Mouse (Mus musculus) midbrain, postnatal 0 days (tissue): ENCODE measurements around the gene C87436. TPM values are rescaled to one million over a fixed set of nuclear protein-coding genes. Genes with fewer than 3 reads are reported as not detected.

Experiments
- ATAC-seq: fragments of 200-750 bp; cut with Nextera tagmentation; 2 replicates; pipeline ENCODE4 v1.8.0; 2017; ENCODE audit warnings: moderate number of reproducible peaks, mild to moderate bottlenecking, moderate TSS enrichment, moderate library complexity; ENCODE audit not compliant: low FRiP score
- DNase-seq: peaks from one replicate; pipeline ENCODE4 v3.0.0-alpha.2; 2015; ENCODE audit warnings: low spot score
- H3K27ac ChIP-seq: fragments of 300-500 bp; sonication (generic); 2 replicates; pipeline ENCODE4 v1.5.1; 2014; ENCODE audit warnings: low read depth, mild to moderate bottlenecking, low read length, mixed read lengths
- H3K27me3 ChIP-seq: fragments of 300-500 bp; sonication (generic); 2 replicates; pipeline ENCODE4 v1.6.1; 2014; ENCODE audit warnings: low read length, control low read depth, mixed read lengths; ENCODE audit not compliant: insufficient read depth
- H3K36me3 ChIP-seq: fragments of 300-500 bp; sonication (generic); 2 replicates; pipeline ENCODE4 v1.6.1; 2014; ENCODE audit warnings: low read length, control low read depth, mixed read lengths; ENCODE audit not compliant: insufficient read depth
- H3K4me1 ChIP-seq: fragments of 300-500 bp; sonication (generic); 2 replicates; pipeline ENCODE4 v1.6.1; 2014; ENCODE audit warnings: mild to moderate bottlenecking, control low read depth, antibody characterized with exemption, low read length, mixed read lengths; ENCODE audit not compliant: insufficient read depth
- H3K4me2 ChIP-seq: fragments of 300-500 bp; sonication (generic); 2 replicates; pipeline ENCODE4 v1.6.1; 2014; ENCODE audit warnings: low read depth, mild to moderate bottlenecking, low read length, mixed read lengths; ENCODE audit not compliant: poor library complexity, severe bottlenecking
- H3K4me3 ChIP-seq: fragments of 300-500 bp; sonication (generic); 2 replicates; pipeline ENCODE4 v1.5.1; 2014; ENCODE audit warnings: low read depth, mild to moderate bottlenecking, low read length, moderate library complexity
- H3K9ac ChIP-seq: fragments of 300-500 bp; sonication (generic); replicated peaks from 2 replicates; pipeline ENCODE4 v1.6.1; 2014; ENCODE audit warnings: mild to moderate bottlenecking, low read length, moderate library complexity, mixed read lengths; ENCODE audit not compliant: poor library complexity, severe bottlenecking
- H3K9me3 ChIP-seq: fragments of 300-500 bp; sonication (generic); 2 replicates; pipeline ENCODE4 v1.6.1; 2016; ENCODE audit warnings: low read length, control low read depth
- CTCF ChIP-seq: IDR thresholded peaks from 2 replicates; pipeline ENCODE4 v1.5.1; 2016; ENCODE audit warnings: antibody characterized with exemption, mild to moderate bottlenecking
- WGBS: fragments of 180-500 bp; shearing (Covaris S2); extraction: QIAGEN DNeasy Blood & Tissue Kit; methylation state at CpG from one replicate; pipeline ENCODE4 v1.1.7; 2014; 5-methylcytosine and 5-hydroxymethylcytosine counted together
- polyA plus RNA-seq: library from polyadenylated mRNA; unstranded; fragments of >200 nt; fragmentation: Nextera tagmentation; extraction: Ambion mirVana; gene quantifications from 2 replicates; pipeline ENCODE4 v1.2.1, GENCODE M21; 2015
- total RNA-seq: library from RNA; depleted of rRNA; stranded (reverse); fragments of >200 nt; gene quantifications from 2 replicates; pipeline ENCODE4 v1.2.3, GENCODE M21; 2014

C87436 gene
- total and polyA plus RNA-seq, 2 experiments from 2014 or later: 13.9 to 16.3 TPM

GRCm38 (mm10) chr6:86456727-86457126, 18.6 kb downstream of the C87436 start:
- no peak for DNase-seq
- H3K27ac ChIP-seq: no peak overlapping the region
- peaks cover 61% of the 10 kb centered on the region for H3K36me3 ChIP-seq
- H3K4me3 ChIP-seq: no peak overlapping the region
- H3K4me2 ChIP-seq: no peak overlapping the region
- no peak overlapping the region for H3K9ac ChIP-seq
- no peaks in the 10 kb centered on the region for H3K9me3 ChIP-seq
- WGBS: 92% methylated on average over 3 of the region's 3 CpGs
- no peaks in the 10 kb centered on the region for H3K4me1 ChIP-seq
- H3K27me3 ChIP-seq: no peaks in the 10 kb centered on the region
- no peak for TF ChIP-seq CTCF
- ATAC-seq: no peak

- 91% methylated on average over 3 of the region's 3 CpGs for WGBS
- Histone ChIP-seq H3K27ac (no peak overlapping the region), H3K9ac (no peak overlapping the region), H3K4me2 (no peak overlapping the region), H3K4me3 (no peak overlapping the region), H3K36me3 (peaks cover 41% of the 10 kb centered on the region), H3K4me1 (no peaks in the 10 kb centered on the region), H3K27me3 (no peaks in the 10 kb centered on the region), H3K9me3 (no peaks in the 10 kb centered on the region)
- DNase-seq (no peak), ATAC-seq (no peak)
- no peak for TF ChIP-seq CTCF
Observed at GRCm38 (mm10) chr6:86463079-86463478, 24.9 kb downstream of the C87436 start.

GRCm38 (mm10) chr6:86471317-86471716, 33.1 kb downstream of the C87436 start:
- peak overlapping the region; percentile 34; the same call in 1 of the 2 replicates for H3K4me3 ChIP-seq
- 94% methylated on average over 3 of the region's 3 CpGs for WGBS

GRCm38 (mm10) chr6:86471760-86472099, 33.6 kb downstream of the C87436 start:
- TF ChIP-seq CTCF: no peak
- peak; percentile 57 for ATAC-seq
- Histone ChIP-seq H3K4me1 (peaks cover 9% of the 10 kb centered on the region; the same call in 1 of the 2 replicates), H3K9me3 (no peaks in the 10 kb centered on the region), H3K27me3 (no peaks in the 10 kb centered on the region), H3K27ac (peak overlapping the region; percentile 93), H3K4me3 (peak overlapping the region; percentile 34), H3K36me3 (peaks cover 11% of the 10 kb centered on the region; the same call in 1 of the 2 replicates), H3K9ac (peak overlapping the region; percentile 42; the same call in 1 of the 2 replicates), H3K4me2 (peak overlapping the region; percentile 62)
- 20% methylated on average over 9 of the region's 9 CpGs for WGBS
- DNase-seq: no peak

More at GRCm38 (mm10) chr6:86471317-86471716, 33.1 kb downstream of the C87436 start:
- Histone ChIP-seq H3K4me1 (peaks cover 9% of the 10 kb centered on the region; the same call in 1 of the 2 replicates), H3K4me2 (peak overlapping the region; percentile 62; the same call in 1 of the 2 replicates), H3K27ac (peak overlapping the region; percentile 93), H3K9ac (no peak overlapping the region; the same call in 1 of the 2 replicates), H3K27me3 (no peaks in the 10 kb centered on the region), H3K9me3 (no peaks in the 10 kb centered on the region), H3K36me3 (peaks cover 11% of the 10 kb centered on the region; the same call in 1 of the 2 replicates)
- no peak for TF ChIP-seq CTCF
- ATAC-seq (no peak), DNase-seq (no peak)

- DNase-seq (peak; percentile 98), ATAC-seq (peak; percentile 96)
- peak overlapping the region; percentile 93 for H3K27ac ChIP-seq
- no peaks in the 10 kb centered on the region for H3K9me3 ChIP-seq
- H3K9ac ChIP-seq: peak overlapping the region; percentile 46
- peak; percentile 99 for TF ChIP-seq CTCF
- peak overlapping the region; percentile 62 for H3K4me2 ChIP-seq
- H3K4me1 ChIP-seq: peaks cover 9% of the 10 kb centered on the region; the same call in 1 of the 2 replicates
- H3K27me3 ChIP-seq: no peaks in the 10 kb centered on the region
- WGBS: under 1% methylated on average over 54 of the region's 56 CpGs
- peaks cover 8% of the 10 kb centered on the region; the same call in 1 of the 2 replicates for H3K36me3 ChIP-seq
- H3K4me3 ChIP-seq: peak overlapping the region; percentile 34
Observed at GRCm38 (mm10) chr6:86472100-86472955, 34.2 kb downstream of the C87436 start.

GRCm38 (mm10) chr6:86473077-86473476, 34.9 kb downstream of the C87436 start:
- Histone ChIP-seq H3K27me3 (no peaks in the 10 kb centered on the region), H3K9ac (peak overlapping the region; percentile 46), H3K4me2 (peak overlapping the region; percentile 58), H3K27ac (peak overlapping the region; percentile 93), H3K36me3 (peaks cover 6% of the 10 kb centered on the region; the same call in 1 of the 2 replicates), H3K9me3 (no peaks in the 10 kb centered on the region), H3K4me1 (peaks cover 9% of the 10 kb centered on the region; the same call in 1 of the 2 replicates), H3K4me3 (peak overlapping the region; percentile 34; the same call in 1 of the 2 replicates)
- 65% methylated on average over 7 of the region's 7 CpGs for WGBS
- no peak for DNase-seq
- TF ChIP-seq CTCF: peak; percentile 1; the same call in 1 of the 2 replicates
- no peak for ATAC-seq
